Mouse (Mus musculus) cerebellum, postnatal 36 days (tissue): ENCODE measurements around the gene Frmd6.
A peak's percentile ranks its signal among the peaks of the same experiment; 100 is the strongest.

Experiments used
- DNase-seq, 2 experiments: peaks; one replicate each; pipeline ENCODE4 v3.0.0; 2021 to 2022; ENCODE audit warnings: mixed read lengths in 2 of 2

Gene Frmd6

GRCm38 (mm10) chr12:70904471-70904870 is 79.2 kb downstream of the Frmd6 start:
- DNase-seq = no peak

GRCm38 (mm10) chr12:70906867-70907266 is 81.6 kb downstream of the Frmd6 start:
- DNase-seq = peak in 1 of 2 experiments; percentile 17

- DNase-seq = peak in 1 of 2 experiments; percentile 1
Observed at GRCm38 (mm10) chr12:70907651-70908050, 82.3 kb downstream of the Frmd6 start.

GRCm38 (mm10) chr12:70908076-70908475 is 82.8 kb downstream of the Frmd6 start:
- peak in 1 of 2 experiments; percentile 1 for DNase-seq

GRCm38 (mm10) chr12:70910241-70910720 is 85.0 kb downstream of the Frmd6 start:
- peak; percentile 80 to 87 for DNase-seq

- peak; percentile 86 to 88 for DNase-seq
Observed at GRCm38 (mm10) chr12:70911029-70911428, 85.7 kb downstream of the Frmd6 start.

GRCm38 (mm10) chr12:70911676-70912379 is 86.5 kb downstream of the Frmd6 start:
- no peak for DNase-seq

GRCm38 (mm10) chr12:70913429-70913828 is 88.1 kb downstream of the Frmd6 start:
- peak; percentile 35 to 45 for DNase-seq

- DNase-seq = peak; percentile 38 to 49
Observed at GRCm38 (mm10) chr12:70914387-70914786, 89.1 kb downstream of the Frmd6 start.

GRCm38 (mm10) chr12:70929781-70930180 is 104.5 kb downstream of the Frmd6 start:
- no peak for DNase-seq

- peak in 1 of 2 experiments; percentile 10 for DNase-seq
Observed at GRCm38 (mm10) chr12:70937150-70937549, 111.8 kb downstream of the Frmd6 start.

- peak; percentile 89 to 94 for DNase-seq
Observed at GRCm38 (mm10) chr12:70937571-70938384, 112.5 kb downstream of the Frmd6 start, which contains the start of gene Actr10. Actr10 (plus strand) TSS chr12:70937857.

- DNase-seq = no peak
Observed at GRCm38 (mm10) chr12:70940806-70941205, 115.5 kb downstream of the Frmd6 start.

- no peak for DNase-seq
Observed at GRCm38 (mm10) chr12:70944181-70944580, 118.9 kb downstream of the Frmd6 start.

GRCm38 (mm10) chr12:70946585-70947256 is 121.4 kb downstream of the Frmd6 start:
- DNase-seq = no peak
